Mouse (Mus musculus): ENCODE measurements at regions not wholly inside any gene's neighbourhood (a gene's known extent, or its start where the extent isn't known, plus 50 kb on each side); places are given as distances from the start of the nearest gene placed in this dataset.
"Not testable (repeated sequence)": the region's sequence is repeated elsewhere in the genome, so short reads cannot be mapped to it uniquely, and the experiment has no call there.

- DNase-seq (ENCODE audit: low spot score in 2 of 2): no peak
Measured at GRCm38 (mm10) chr17:61337094-61337493, 1544.0 kb downstream of the Efna5 start.

GRCm38 (mm10) chr17:61325401-61325800 lies 1555.7 kb downstream of the Efna5 start:
- DNase-seq (ENCODE audit: low spot score in 2 of 2): no peak

DNA sequence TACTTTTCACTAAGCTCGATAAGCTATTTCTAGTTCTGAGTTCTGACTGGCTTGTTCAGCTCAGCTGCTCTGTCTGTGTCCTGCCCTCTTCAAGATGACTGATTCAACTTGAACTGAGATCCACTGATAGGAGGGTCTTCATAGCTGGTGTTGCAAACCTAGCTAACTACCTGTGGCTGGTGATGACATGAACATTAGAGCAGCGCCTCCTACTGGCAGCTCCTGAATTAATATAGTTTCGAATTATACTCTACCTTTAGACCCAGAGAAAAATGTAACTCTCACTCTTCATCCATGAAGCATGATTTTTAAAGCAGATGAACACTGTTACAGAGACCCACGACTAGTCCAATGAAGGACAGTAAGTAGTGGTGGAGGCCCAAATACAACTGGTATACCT lies 1560.3 kb downstream of the Efna5 start:
- DNase-seq (ENCODE audit: low spot score in 2 of 2): no peak

DNA sequence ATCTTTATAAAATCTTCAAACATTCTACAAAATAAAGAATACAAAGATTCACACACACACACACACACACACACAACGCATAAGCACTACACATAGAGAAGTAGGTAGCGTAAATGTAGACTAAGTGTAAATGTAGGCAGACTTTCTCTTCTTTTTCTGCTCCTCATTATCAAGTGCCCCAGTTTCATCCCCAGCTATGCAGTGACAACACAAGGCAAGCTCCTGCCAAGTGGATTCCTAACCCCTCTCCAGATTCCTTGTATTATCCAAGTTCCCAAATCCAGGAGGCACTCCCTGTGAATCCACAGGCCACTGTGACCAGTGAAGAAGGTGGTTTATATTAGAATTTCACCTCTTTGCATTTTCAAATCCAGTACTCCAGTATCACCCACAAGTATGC lies 1567.7 kb downstream of the Efna5 start:
- no peak for DNase-seq (ENCODE audit: low spot score in 2 of 2)

DNA sequence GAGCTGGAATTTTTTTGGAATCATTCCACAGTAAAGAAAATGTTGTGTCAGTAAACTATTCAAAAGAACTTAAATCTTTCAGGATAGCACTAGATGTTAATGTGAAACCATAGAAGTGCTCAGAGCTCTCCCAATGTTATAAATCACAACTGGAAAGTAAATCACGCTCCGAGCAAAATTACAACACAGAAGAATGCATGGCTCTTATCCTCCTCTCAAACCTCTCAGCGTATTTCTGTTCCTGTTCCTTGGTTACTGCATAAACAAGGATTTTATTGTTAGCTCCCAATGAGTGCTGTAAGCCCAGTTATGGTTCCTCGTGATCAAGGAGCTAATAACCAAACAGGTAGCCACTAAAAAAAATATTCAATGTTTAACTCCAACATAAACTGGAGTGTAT lies 1569.9 kb downstream of the Efna5 start:
- DNase-seq (ENCODE audit: low spot score in 2 of 2): peak; percentile 4

DNA sequence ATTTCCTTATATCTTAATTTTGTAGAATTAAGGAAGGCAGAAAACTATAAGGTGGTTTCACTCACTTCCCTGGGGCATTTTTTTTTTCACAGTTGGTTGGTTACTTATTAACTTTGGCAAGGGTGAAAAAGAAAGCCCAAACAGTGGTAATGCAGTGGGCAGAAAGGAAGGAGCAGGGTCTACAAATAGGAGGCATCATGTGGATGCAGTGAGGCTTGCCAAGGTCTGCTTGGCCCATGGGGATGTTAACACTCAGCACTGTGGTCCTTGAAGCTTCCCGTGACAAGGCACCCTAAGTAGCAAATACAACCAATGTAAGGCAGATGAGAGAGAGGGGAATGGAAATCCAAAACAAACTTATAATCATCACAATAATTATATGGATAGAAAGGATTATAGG lies 1577.5 kb downstream of the Efna5 start:
- no peak for DNase-seq (ENCODE audit: low spot score in 2 of 2)

- no peak for DNase-seq (ENCODE audit: low spot score in 2 of 2)
Measured at GRCm38 (mm10) chr17:61301984-61302383, 1579.1 kb downstream of the Efna5 start.

DNA sequence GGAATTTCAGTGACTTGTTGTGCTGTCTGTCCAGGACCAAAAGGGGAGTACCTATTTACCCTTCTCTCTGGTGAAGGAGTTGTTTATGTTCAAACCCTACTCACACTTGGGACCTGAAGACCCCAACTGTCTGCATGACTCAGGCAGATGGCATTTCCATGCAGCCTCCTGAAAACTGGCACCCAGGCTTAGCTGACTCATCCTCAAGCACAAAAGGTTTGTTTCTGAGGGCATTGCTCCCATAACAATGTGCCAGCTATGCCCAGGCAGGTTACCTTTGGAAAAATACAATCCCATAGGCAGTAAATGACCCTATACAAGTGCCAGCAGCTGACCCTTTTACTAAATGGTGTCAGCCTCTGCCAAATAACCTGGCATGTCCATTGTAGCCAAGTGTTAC lies 1579.9 kb downstream of the Efna5 start:
- no peak for DNase-seq (ENCODE audit: low spot score in 2 of 2)

- no peak for DNase-seq (ENCODE audit: low spot score in 2 of 2)
Measured at GRCm38 (mm10) chr17:61291129-61291528, 1590.0 kb downstream of the Efna5 start.

- DNase-seq (ENCODE audit: low spot score in 2 of 2): no peak
Measured at GRCm38 (mm10) chr17:61288590-61288989, 1592.5 kb downstream of the Efna5 start.

- no peak for DNase-seq (ENCODE audit: low spot score in 2 of 2)
Measured at GRCm38 (mm10) chr17:61273631-61274030, 1607.5 kb downstream of the Efna5 start.

- DNase-seq (ENCODE audit: low spot score in 2 of 2): not testable (repeated sequence)
Measured at GRCm38 (mm10) chr17:61256526-61256925, 1624.6 kb downstream of the Efna5 start.

GRCm38 (mm10) chr17:61248411-61248810 lies 1632.7 kb downstream of the Efna5 start:
- no peak for DNase-seq (ENCODE audit: low spot score in 2 of 2)

GRCm38 (mm10) chr17:61217198-61217722 lies 1663.9 kb downstream of the Efna5 start:
- DNase-seq (ENCODE audit: low spot score in 2 of 2): no peak

DNA sequence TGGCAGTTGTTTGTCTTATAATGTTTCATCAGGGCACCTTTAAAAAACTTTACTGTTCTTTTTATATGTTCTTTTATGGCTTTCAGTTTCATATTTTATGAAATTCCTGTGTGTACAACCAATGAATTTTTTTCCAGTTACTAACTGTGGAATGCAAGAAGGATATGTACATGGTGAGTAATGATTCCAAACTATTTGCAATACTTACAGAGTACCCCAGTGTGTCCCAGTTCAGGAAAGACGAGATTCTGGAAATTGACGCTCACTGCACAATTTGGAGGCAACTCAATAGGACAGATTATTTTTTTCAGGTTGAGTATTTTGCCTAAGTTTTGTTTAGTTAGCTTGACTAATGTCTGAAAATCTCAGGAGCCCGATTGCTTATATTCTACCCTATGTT lies 1676.8 kb downstream of the Efna5 start:
- no peak for DNase-seq (ENCODE audit: low spot score in 2 of 2)

- DNase-seq (ENCODE audit: low spot score in 2 of 2): not testable (repeated sequence)
Measured at GRCm38 (mm10) chr17:61187880-61188279, 1693.2 kb downstream of the Efna5 start.

- DNase-seq (ENCODE audit: low spot score in 2 of 2): no peak
Measured at GRCm38 (mm10) chr17:61176586-61176985, 1704.5 kb downstream of the Efna5 start.

DNA sequence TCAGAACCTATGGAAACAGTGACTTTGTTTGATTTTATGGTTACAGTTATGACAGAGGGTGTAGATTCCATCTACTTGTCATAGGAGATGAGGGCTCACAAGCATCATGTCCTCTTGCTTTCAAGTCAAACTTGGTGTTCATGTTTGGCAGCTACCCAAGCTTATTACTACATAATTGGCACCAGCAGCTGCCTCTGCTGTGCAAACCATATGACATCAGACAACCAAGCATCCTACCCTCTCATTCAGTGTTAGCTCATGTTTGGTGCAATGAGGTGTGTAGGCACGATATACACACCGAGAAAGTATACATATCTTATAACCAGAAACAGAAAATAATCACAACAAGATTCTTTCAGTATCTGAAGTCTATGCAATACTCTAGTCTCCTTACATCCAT lies 1721.7 kb downstream of the Efna5 start:
- no peak for DNase-seq (ENCODE audit: low spot score in 2 of 2)

DNA sequence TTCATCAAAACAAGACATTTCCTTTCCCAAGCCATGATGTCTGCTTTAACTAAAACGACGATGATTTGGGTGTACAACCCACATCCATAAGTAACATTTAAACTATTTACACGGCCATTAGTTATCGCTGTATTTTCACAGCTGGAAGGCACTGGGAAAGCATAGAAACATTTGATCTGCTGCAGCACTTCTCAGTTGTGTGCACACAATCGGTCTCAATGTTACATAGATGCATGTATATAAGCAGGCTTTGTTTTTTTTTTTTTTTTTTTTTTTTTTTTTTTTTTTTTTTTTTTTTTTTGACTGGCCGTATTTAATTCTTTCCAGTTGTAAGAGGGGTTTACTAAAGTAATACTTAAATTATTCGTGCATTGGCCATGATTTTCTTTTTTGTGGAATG lies 1744.1 kb downstream of the Efna5 start:
- DNase-seq (ENCODE audit: low spot score in 2 of 2): no peak

- DNase-seq (ENCODE audit: low spot score in 2 of 2): no peak
Measured at GRCm38 (mm10) chr17:61127767-61128166, 1753.3 kb downstream of the Efna5 start.

GRCm38 (mm10) chr17:61106302-61106701 lies 1774.8 kb downstream of the Efna5 start:
- DNase-seq (ENCODE audit: low spot score in 2 of 2): no peak

DNA sequence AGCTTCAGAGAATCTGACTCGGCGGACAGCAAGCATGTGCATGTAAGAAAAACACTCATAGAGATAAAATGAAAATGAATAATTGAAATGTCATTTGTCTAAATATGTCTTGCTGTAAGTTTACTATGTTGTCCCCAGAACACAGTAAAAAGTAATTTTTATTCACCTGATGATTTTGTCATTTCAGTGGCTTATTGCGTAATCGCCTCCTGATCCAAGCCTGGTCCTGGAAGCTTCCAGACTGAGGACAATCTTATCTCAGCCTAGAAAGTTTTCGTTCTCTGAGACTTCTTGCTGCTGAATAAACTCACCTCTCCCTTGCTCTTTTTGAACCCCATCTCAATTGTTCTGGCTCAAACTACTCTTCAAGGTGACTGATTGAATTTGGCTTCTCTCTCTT lies 1820.7 kb downstream of the Efna5 start:
- DNase-seq (ENCODE audit: low spot score in 2 of 2): no peak

DNA sequence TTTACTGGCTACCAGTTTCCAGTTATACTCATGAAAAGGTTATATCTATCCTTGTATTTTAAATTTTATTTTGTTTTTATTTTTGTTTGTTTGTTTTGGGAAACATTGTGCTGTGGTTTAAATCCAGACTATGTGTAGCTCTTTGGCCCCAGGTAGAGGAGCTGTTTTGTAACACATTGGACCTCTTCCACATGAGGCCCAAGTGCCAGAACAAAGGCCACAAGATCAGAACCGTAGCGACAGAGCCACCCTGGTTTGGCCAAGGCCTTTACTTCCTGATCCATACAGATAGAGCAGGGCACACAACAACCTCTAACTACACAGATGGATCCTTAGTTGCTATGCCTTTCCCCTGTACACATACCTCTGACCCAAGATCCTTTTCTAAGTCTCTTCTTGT lies 1822.6 kb downstream of the Efna5 start:
- no peak for DNase-seq (ENCODE audit: low spot score in 2 of 2)

DNA sequence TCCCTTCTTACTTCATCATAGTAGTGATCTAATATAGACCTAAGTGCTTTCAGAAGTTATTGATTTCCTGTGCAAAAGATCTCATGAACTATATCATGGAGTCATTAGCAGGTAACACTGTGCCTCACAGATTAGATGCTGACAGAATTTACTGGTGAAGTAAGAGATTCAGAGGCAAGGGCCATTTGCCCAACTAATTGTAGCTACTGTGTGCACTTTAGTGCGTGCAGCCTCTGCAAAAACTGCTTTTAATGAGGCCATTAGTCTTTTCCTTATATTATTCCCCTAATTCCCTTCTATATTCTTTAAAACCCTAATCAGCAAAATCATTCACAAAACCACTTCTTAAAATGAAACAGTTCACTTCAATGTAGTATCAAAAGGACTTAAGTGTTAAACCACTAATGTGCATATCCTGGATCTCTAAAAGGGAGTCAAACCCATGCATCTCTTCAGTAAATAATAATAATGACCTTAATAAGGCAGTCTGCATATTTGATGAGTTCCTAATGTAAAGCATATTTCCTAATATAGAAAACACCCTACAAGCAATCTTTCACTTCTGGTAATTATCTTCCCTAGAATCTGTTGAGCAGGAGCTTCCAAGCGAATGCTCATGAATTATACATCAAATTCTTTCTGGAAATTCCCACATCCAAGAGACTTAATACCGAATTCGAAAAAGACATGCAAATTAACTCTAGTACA lies 1847.4 kb downstream of the Efna5 start:
- no peak for DNase-seq (ENCODE audit: low spot score in 2 of 2)
